Mouse (Mus musculus) Muller cell, postnatal 12 days (primary cell): ENCODE measurements at regions not wholly inside any gene's neighbourhood (a gene's known extent, or its start where the extent isn't known, plus 50 kb on each side); places are given as distances from the start of the nearest gene placed in this dataset.

Experiments
- DNase-seq: peaks from one replicate; pipeline ENCODE4 v3.0.0-alpha.2; 2015; ENCODE audit errors: inconsistent ontology term

DNA sequence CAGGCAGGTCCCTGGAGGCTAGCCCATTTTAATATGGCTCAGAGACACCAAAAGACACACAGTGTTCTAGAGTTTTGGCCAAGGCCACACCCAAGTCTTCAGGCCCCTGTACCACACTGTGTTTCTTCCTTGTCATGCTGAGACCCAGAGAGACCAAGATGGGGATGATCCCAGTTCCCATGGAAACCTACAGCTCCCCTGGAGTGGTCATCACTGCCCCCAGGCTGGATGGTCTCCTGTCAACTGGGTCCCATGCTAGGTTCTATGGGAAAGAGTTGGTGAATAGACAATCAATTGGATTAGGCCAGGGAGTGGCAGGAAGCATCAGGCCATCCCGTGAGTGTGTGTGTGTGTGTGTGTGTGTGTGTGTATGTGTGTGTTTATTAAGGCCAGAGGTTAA is 80.5 kb upstream of the Tle3 start:
- no peak for DNase-seq

DNA sequence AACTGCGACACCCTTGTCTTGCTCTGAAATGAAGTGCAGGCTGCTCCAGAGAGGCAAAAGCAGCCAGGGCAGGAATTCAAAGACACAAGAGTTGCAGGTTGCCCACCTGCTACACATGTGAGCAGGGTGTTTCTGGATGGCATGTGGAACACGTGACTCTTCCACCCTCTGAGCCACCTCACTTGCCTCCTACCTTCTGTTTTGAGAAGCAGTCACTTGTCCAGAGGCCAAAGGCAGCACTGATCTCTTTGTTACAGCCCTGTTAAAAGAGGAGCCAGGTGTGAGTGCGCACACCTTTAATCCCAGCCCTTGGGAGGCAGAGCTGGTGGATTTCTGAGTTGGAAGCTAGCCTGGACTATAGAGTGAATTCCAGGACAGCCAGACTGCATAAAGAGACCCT is 79.7 kb upstream of the Tle3 start:
- DNase-seq: no peak

DNA sequence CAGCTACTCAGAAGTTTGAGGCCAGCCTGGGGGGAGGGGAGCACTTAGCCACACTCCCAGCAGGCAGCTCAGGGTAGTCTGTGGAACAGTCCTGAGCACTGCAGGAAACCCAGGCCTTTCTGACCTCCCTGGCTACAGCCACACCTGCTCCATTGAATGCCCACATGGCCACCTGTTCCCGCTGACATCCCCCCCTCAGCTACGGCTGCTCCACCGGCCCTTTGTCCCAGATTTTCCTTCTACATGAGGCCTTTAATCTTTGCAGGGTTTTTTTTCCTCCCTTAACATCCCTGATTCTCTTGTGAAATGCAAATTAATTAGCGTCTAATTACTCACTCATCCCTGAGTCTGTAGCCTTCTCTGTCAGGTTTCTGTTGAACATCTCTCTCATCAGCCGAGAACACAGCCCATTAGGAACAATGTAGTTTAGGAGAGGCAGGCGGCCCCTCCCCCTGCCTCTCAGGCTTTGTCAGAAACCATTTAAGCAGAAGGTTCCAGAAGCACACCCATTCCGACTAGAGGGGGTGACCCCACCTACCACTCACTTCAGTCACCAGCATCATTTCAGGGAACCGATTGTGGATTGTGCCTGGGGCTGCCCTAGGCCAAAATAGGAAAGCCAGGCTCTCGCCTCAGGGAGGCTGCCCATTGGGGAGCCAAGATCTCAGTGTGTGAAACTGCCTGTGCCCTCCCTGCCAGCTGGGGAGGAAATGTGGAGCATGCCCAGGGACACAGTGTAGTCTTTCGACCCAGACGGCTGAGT is 78.8 kb upstream of the Tle3 start:
- DNase-seq: peak; percentile 95

DNA sequence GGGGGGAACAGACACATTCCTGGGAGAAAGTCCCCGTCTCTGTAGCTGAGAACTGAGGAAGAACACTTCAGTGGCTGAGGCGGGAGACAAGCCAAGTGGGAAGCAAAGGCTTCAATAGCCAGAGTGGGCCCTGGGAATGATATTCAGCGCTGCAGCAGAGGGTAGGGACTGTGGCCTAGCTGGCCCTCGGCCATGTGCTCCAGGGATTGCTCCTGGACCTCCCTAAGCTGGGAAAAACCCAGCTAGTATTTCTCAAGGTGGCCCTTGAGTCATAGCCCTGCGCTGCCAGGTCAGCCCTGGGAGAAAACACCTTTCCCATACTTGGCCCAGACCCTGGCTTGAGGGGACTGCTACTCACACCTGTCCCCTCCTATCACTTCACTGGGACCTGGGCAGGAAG is 77.2 kb upstream of the Tle3 start:
- no peak for DNase-seq

DNA sequence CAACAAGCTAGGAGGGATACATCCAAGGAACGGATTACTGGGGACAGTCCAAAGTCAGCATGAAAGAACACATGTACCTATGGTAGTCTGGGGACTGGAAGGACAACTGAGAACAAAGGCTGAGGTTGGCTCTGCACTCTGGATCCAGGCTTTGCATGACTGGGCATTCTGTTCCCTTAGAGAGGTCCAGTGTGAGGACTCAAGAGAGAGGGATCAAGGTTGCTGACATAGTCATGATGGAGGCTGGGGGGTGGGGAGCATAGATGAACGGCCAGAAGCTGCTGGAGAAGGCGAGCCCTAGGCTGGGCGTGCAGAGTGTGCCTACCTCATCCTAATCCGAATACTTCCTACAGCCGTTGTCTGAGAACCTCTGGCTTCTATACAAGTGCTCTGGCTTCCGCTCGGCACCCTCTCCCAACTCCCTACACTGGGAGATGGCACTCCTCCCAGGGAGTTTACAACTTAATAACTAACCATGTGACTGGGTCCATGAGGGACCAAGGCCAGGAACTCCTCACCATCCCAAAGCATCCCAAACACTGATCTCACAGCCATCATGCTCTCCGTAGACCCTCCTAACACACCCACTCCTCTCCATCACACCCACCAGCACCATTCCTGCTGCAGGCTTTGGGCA is 75.7 kb upstream of the Tle3 start:
- DNase-seq: no peak

DNA sequence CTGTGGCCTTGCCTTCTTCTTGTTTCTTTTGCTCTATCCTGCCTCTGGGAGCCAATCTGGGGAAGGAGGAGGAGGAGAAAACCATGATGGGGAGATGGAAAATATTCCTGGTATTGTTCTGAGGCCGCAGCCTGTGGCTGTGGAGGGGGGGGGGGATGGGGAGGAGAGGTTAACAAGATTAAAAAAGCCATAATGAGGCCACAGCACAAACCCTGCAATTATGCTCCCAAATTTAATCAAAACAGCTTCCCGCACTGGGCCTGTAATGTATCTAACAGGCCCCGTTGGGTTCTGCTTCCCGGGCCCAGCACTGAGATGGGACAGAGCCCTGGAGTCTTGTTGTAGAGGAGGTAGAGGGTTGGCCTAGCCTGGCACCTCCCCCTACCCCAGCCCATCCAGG is 74.8 kb upstream of the Tle3 start:
- peak; percentile 64 for DNase-seq

DNA sequence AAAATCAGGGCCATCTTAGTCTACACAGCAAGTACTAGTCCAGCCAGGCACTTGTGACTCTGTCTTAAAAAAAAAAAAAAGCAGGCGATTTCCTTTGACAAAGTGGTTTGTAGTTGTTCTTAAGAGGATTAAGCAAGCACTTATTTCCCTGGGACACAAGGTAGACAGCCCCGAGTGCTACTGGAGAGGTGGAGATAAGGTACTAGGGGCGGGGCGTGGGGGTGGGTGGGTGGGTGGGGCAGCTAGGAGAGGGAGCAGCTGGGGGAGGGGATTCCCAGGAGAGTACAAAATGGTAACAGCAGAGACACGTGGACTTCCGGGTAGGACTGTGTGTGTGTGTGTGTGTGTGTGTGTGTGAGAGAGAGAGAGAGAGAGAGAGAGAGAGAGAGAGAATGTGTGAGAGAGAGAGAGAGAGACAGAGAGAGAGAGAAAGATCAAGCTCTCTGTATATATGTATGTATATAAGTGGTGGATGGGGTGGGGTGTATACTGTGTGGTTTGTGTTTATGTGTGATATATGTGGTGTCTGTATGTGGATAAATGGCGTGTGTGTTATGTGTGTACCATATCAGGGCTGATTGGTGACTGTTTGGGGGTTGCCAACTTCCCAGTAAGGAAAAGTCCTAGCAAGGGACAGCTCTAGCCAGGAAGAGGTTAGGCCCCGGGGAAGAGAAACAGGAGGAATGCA is 72.1 kb upstream of the Tle3 start:
- DNase-seq: no peak

DNA sequence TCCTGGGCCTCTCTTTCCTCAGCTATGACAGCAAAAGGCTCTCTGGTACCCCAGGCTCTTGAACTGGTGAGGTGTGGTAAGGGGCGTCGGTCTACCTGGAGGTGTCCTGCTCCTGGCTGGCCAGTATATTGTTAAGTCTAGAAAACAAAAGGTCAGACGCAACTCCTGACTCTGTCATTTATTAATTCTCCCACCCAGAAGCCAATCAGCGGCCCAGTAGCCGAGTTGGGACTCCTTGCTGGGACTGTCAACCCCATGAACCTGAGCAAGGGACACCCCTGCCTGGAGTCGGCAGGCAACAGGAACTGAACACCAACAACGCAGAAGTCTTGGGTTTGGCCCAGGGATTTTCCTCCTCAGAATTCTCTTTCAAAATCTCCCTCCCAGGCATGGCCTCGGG is 71.1 kb upstream of the Tle3 start:
- DNase-seq: no peak

DNA sequence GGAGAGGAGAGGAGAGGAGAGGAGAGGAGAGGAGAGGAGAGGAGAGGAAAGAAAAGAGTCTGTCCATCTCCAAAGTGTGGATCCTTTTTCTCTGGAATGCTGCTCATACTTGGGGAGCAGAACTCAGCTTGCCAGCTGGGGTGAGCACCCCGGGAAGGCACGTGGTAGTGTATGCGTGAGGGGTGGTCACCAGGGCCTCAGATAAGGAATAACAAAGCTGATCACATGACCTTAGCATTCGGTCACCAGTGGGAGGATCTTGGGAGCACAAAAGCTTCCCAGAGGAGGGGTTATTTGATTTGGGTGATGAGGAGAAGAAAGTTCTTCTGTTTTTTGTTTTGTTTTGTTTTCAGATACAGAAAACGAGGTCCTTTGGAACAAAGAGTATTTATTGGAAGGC is 69.4 kb upstream of the Tle3 start:
- no peak for DNase-seq

DNA sequence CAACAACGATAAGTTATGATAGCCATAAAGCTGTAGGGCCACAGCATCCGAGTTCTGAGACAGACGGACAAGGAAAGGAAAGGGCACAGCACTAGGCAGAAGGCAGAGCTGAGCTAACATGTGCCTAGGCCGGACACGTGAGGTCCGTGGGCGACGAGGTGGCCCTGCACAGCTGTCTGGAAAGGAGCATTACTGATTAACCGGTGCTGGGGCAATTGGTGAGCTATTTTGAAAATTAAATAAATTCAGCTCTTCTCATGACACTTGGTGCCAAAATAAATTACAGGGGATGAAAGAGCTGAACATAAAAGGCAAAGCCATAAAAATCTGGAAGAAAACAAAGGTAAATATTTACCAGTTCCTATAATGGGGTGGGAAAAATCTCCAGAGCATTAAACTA is 65.9 kb upstream of the Tle3 start:
- no peak for DNase-seq

DNA sequence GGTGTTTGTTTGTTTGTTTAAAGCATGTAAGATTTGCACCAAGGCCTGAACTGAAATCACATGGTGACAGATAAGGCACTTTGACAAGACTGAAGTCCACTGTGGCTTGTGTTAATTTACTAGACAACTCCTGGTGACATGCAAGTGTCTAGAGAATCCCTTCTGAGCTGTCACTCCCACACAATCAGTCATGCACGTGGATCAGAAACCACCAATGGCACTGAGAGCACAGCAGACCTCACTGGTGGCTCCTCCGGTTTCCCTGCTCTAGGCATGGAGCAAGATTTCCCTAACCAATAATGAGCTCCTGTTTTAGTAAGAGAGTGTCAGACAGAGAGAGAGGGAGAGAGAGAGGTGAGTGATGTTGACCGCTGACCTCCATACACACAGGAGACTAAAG is 63.1 kb upstream of the Tle3 start:
- peak; percentile 35 for DNase-seq

DNA sequence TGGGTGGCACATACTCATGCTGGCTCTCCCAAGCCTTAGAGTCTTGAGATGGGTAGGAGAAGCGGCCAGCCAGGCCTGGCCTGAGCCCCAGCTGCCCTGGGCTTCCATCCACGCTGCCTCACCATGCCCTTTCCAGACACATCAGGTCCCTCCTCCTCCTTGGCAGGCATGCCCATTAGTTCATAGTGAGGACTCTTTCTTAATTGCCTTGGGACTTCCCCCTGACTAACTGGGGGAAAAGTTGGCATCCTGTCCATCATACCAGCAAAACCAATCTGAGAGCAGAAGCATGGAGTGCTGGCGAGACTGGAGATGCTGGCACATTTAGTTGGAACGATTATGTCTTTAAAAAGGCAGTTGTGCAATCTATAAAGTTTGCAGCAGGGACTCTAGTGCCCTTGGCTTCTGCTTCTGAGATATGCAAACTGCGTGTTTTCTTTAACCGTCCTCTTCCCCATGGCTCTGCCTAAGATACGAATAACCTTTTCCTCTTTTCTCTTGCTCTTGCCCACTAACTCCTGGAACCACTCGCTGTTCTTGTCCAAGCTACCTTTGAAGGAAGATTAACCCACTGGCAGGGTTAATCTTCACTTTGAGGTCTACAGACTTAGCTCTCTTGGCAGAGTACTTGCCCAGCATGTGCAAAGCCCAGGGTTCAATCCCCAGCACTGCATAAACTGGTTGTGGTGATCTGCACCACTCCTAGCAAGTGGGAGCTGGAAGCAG is 62.2 kb upstream of the Tle3 start:
- peak; percentile 70 for DNase-seq

DNA sequence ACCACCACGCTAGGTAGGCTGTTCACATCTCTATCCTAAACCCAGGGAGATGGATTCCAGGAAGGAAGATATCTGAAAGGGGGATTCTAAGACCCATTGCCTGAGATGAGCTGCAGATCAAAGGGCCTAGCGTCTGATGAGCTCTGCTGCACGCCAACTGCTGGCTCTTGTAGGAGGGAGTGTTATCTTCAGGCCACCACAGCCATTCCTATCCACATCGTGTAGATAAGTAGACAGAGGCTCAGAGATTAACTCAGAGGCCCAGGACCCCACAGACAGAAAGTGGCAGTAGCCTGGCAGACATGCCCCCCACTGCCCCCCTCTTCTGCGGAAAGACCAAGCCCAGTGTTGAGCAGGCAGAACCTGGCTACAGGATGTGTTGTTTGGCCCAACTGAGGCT is 61.6 kb upstream of the Tle3 start:
- no peak for DNase-seq

DNA sequence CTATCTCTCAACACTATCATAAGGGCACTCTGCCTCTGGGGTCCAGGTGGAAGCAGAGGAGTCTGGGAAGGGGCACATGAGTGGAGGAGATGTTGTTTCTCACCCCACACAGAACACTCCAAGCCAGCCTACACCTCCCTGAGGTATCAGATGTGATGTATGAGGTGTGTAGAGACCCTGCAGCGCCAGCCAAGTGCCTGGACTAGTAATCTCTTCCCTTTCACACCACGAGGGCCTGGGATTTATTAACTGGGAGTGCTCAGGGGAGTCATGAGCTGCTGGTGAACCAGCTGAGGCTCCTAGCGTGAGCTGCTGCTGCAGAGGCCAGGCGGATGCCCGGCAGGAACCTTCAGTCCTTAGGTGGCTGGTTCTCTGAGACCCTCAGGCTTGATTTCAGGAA is 60.6 kb upstream of the Tle3 start:
- DNase-seq: no peak

DNA sequence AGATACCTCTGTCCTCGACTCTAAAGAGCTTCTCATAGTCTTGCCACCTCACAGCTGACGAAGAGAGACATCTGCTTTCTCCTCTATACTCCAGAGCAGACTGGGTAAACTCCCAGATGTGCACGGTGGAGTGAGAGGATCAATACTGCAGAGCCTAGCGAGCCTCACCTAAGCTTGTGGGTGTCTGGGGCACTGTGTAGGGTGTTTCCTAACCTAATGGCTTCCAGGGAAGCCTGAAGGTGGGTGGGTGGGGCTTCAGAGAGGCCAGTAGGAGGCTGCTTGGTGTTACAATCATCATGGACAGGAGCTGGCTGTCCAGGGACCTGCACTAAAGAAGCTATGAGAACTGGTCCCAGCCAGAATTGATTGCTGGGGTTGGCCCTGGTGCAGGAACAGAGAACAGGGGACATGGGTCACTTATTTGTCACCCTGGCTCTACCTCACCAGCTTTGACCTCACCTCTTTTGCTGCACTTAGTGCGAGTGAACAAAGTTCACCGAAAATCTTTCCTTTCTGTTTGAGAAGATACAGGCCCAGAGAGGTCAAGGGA is 57.5 kb upstream of the Tle3 start:
- no peak for DNase-seq

DNA sequence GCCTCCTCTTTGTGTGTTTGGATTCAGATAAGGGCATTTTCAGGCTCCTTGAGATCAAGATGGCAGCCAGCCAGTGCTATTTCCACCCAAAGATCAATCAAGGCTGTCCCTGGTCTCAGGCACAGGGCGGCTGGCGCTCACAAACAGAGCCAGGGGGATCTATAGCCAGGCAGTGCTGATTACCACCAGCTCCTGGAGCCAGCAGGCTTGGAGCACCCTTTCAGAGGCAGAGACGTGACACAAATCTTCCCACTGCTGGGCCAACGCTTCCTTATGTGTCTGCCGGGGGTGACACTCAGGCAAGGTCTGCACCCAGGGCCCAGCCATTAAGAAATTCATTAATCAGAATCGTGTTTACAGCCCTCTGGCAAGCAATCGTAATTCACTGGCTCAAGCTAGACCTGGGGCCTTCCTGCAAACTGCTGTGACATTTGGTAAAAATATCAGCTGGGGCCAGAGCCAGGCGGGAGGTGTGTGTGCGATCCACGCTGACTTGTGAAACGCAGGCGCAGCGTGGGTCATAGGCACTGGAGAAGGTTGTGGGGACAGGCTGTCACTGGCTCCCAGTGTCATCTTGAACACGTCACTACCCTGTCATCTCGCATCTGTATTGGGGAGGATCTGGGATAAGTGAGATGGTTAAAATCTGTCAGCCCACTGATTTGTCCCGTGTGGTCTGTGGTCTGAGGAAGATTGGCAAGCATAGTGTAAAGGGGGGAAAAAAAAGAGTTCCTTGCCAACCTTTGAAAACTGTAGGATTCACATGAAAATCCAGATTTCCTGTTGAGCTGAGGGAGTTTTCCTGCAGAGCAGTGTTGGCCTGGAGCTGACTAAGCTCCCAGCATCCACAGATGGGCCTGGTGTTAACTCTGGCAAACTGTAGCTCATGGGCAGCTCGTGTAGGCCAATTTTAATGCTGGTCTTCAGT is 56.5 kb upstream of the Tle3 start:
- DNase-seq: no peak

DNA sequence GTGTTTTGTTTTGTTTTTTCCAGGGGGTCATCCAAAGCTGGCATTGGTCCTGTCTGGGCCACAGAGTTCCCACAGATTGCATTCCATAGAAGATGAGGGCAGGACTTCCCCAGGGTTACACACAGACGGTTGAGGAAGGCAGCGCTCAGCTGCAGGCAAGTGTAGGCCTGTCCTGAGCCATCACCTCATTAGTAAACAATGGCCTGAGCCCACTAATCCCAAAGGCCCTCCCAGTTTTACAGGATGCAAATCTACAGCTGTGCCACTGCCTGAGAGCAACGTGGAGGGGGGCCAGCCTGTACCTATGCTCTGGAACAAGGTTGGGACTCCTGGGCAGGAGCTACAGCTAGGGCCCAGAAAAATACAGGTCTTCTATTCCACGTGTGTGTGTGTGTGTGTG is 55.7 kb upstream of the Tle3 start:
- DNase-seq: no peak

DNA sequence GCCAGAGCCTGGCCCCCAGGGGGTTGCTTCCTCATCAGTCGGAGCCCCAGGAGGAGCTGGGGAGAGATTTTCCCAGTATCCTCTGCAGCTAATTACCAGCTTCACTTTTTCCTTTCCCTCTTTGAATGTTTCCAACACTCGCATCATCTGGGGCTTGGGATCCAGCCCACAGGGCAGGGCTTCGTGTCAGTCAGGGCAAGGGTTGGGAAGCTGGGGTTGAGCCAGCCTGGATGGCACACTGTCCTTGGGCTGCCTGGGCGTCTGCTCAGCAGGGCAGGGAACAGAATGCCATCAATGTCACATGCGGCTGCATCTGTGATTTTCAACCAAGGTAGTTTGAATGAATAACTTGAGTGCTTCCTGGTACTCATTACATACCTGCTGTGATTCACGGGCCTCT is 52.4 kb upstream of the Tle3 start:
- DNase-seq: peak; percentile 71

DNA sequence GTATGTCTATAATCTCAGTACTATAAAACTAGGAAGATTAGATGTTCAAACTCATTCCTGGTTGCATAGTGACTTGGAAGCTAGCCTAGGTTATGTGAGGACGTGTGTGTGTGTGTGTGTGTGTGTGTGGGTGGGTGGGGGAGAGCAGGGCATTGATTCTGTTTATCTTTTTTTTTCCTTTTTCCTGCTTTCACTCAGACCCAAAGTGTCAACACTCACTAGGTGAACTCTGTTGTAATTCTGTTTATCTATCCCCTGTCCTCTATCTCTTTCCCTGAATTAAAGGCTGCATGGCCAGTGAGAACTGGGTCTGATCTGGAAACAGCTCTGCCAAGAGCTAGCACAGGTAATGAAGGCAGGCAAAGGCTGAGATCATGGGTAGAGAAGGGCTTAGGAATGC is 50.9 kb upstream of the Tle3 start:
- DNase-seq: no peak

DNA sequence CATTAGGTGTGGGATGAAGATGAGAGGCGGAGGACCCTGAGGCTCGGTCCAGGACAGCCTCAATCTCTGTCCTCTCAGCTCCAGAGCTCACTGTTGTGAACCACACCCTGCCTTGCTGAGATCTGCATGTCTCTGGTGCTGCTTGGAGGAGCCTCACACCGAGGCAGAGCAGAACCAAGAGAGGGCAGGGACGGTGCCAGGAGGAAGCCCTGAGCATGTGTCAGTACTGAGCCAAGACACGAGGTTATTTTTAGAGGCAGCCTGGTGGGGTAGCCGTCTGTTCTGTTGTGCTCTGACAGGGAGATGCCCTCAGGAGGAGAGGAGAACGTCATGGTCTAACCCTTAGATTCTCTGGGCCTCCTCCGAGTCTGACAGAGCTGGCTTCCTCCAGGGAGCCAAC is 50.3 kb upstream of the Tle3 start:
- DNase-seq: no peak

DNA sequence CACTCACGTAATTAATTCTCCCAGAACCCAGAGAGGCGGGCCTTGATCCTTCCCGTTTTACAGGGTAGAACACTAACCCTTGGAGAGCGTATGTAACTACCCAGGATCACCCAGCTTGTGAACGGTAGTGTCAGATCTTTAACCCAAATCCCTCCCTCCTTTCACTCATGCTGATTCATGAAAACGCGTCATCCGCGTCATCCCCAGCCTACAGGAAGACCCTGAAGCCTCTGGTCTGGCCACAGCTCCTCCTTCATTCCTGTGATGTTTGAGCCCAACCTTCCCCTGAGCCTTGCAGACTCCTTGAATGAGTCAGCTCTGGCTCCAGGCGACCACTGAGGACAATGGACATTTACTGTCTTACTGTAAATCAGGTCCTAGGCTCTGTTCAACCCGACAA is 49.8 kb upstream of the Tle3 start:
- DNase-seq: peak; percentile 67
